Mouse (Mus musculus) embryonic facial prominence, embryonic 14.5 days (tissue): ENCODE measurements at regions not wholly inside any gene's neighbourhood (a gene's known extent, or its start where the extent isn't known, plus 50 kb on each side); places are given as distances from the start of the nearest gene placed in this dataset.

Source experiments
- ATAC-seq: fragments of 200-750 bp; cut with Nextera tagmentation; 2 replicates; pipeline ENCODE4 v1.8.0; 2017; ENCODE audit warnings: low read depth, moderate number of reproducible peaks, moderate TSS enrichment
- DNase-seq: peaks from one replicate; pipeline ENCODE4 v3.0.0-alpha.2; 2015; ENCODE audit warnings: low spot score
- H3K27ac ChIP-seq: fragments of 300-500 bp; sonication (generic); replicated peaks from 2 replicates; pipeline ENCODE4 v1.5.1; 2014; ENCODE audit warnings: low read depth, mild to moderate bottlenecking, low read length, moderate library complexity
- H3K27me3 ChIP-seq: fragments of 300-500 bp; sonication (generic); replicated peaks from 2 replicates; pipeline ENCODE4 v1.6.1; 2014; ENCODE audit warnings: low read length; ENCODE audit not compliant: control insufficient read depth, insufficient read depth
- H3K36me3 ChIP-seq: fragments of 300-500 bp; sonication (generic); 2 replicates; pipeline ENCODE4 v1.6.1; 2014; ENCODE audit warnings: low read length, mixed read lengths; ENCODE audit not compliant: control insufficient read depth, insufficient read depth
- H3K4me1 ChIP-seq: fragments of 300-500 bp; sonication (generic); 2 replicates; pipeline ENCODE4 v1.6.1; 2014; ENCODE audit warnings: antibody characterized with exemption, low read length; ENCODE audit not compliant: control insufficient read depth, insufficient read depth
- H3K4me2 ChIP-seq: fragments of 300-500 bp; sonication (generic); 2 replicates; pipeline ENCODE4 v1.6.1; 2014; ENCODE audit warnings: low read depth, mild to moderate bottlenecking, low read length, moderate library complexity, mixed read lengths
- H3K4me3 ChIP-seq: fragments of 300-500 bp; sonication (generic); 2 replicates; pipeline ENCODE4 v1.5.1; 2014; ENCODE audit warnings: low read depth, mild to moderate bottlenecking, low read length
- H3K9ac ChIP-seq: fragments of 300-500 bp; sonication (generic); 2 replicates; pipeline ENCODE4 v1.6.1; 2014; ENCODE audit warnings: low read depth, mild to moderate bottlenecking, low read length, moderate library complexity, mixed read lengths
- H3K9me3 ChIP-seq: fragments of 300-500 bp; sonication (generic); 2 replicates; pipeline ENCODE4 v1.6.1; 2016; ENCODE audit warnings: low read length; ENCODE audit not compliant: control insufficient read depth
- WGBS: fragments of 180-500 bp; shearing (Covaris S2); extraction: QIAGEN DNeasy Blood & Tissue Kit; methylation state at CpG from one replicate; pipeline ENCODE4 v1.1.7; 2014; 5-methylcytosine and 5-hydroxymethylcytosine counted together

DNA sequence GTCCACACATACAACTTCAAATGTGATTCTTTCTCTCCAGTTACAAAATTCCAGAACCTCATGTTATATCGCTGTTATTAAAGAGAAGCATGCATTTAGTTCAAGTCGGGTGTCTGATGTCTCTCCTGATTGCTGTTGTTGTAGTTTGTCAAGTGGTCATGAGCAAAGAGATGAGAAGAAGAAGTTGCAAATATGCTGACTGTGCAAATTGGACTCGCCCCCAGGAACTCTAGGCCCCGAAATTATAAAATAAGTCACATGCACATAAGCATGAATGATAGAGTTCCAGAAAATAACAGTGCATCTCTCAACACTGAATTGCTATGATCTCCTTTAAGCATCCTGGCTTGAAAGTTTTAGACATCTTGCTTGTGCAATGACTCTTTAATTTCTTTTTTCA, 53.3 kb downstream of the Kif2b start:
- no peak overlapping the region for H3K4me2 ChIP-seq
- no peak overlapping the region for H3K4me3 ChIP-seq
- H3K36me3 ChIP-seq: no peaks in the 10 kb centered on the region
- 89% methylated on average over 4 of the region's 4 CpGs for WGBS
- no peak for ATAC-seq
- no peak overlapping the region for H3K27ac ChIP-seq
- no peak for DNase-seq
- no peak overlapping the region for H3K9ac ChIP-seq
- no peaks in the 10 kb centered on the region for H3K27me3 ChIP-seq
- no peaks in the 10 kb centered on the region for H3K4me1 ChIP-seq
- H3K9me3 ChIP-seq: no peaks in the 10 kb centered on the region

DNA sequence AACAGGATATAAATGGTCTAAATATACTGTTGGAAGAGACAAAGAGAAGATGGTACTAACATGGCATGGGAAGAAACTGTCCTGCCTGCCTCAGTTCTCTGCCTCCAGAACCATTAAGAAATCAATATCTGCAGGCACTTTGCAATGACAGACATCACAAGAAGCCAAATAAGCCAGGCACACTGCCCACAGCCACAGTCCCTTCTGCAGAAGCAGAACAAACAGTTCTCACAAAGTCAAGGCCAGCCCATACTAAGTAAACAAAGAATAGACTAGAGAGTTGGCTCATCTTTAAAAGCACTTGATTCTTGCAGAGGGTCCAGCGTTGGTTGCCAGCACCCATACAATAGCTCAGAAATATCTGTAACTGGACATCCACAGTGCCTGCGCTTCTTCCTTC, 98.1 kb downstream of the Kif2b start:
- Histone ChIP-seq H3K4me3 (no peak overlapping the region), H3K27me3 (no peaks in the 10 kb centered on the region), H3K9me3 (no peaks in the 10 kb centered on the region), H3K36me3 (no peaks in the 10 kb centered on the region), H3K27ac (no peak overlapping the region), H3K4me1 (no peaks in the 10 kb centered on the region), H3K4me2 (no peak overlapping the region), H3K9ac (no peak overlapping the region)
- 89% methylated on average over 2 of the region's 2 CpGs for WGBS
- no peak for DNase-seq
- ATAC-seq: no peak

- Histone ChIP-seq H3K4me1 (no peaks in the 10 kb centered on the region), H3K4me2 (no peak overlapping the region), H3K27ac (no peak overlapping the region), H3K36me3 (no peaks in the 10 kb centered on the region), H3K9ac (no peak overlapping the region), H3K9me3 (no peaks in the 10 kb centered on the region), H3K27me3 (no peaks in the 10 kb centered on the region), H3K4me3 (no peak overlapping the region)
- no peak for DNase-seq
- 51% methylated on average over 8 of the region's 8 CpGs for WGBS
- ATAC-seq: no peak; the same call in 1 of the 2 replicates
Measured at GRCm38 (mm10) chr11:91463578-91464401, 113.6 kb downstream of the Kif2b start.

- Histone ChIP-seq H3K4me1 (no peaks in the 10 kb centered on the region), H3K27ac (no peak overlapping the region), H3K27me3 (no peaks in the 10 kb centered on the region), H3K36me3 (no peaks in the 10 kb centered on the region), H3K4me3 (no peak overlapping the region), H3K4me2 (no peak overlapping the region), H3K9me3 (no peaks in the 10 kb centered on the region), H3K9ac (no peak overlapping the region)
- 46% methylated on average over 3 of the region's 3 CpGs for WGBS
- ATAC-seq (no peak), DNase-seq (no peak)
Measured at GRCm38 (mm10) chr11:91461946-91462345, 115.4 kb downstream of the Kif2b start.

DNA sequence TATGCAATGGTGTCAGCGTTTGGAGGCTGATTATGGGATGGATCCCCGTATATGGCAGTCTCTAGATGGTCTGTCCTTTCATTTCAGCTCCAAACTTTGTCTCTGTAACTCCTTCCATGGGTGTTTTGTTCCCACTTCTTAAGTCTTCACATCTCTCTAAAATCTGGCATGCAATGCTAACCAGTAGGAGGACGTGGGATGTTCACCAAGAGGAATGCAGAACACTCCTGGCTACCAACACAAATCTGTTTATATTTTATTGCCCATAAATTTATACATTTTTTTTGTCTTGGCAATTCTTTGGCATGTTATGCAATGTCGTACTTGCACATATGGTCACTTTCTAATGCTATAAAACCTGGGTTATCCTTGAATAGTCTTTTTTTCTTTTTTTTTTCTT, 135.0 kb downstream of the Kif2b start:
- H3K4me2 ChIP-seq: no peak overlapping the region
- DNase-seq: no peak
- H3K27me3 ChIP-seq: no peaks in the 10 kb centered on the region
- no peaks in the 10 kb centered on the region for H3K4me1 ChIP-seq
- no peak for ATAC-seq
- H3K36me3 ChIP-seq: no peaks in the 10 kb centered on the region
- 86% methylated on average over 4 of the region's 4 CpGs for WGBS
- no peaks in the 10 kb centered on the region for H3K9me3 ChIP-seq
- no peak overlapping the region for H3K4me3 ChIP-seq
- H3K9ac ChIP-seq: no peak overlapping the region
- no peak overlapping the region for H3K27ac ChIP-seq

- Histone ChIP-seq H3K9me3 (no peaks in the 10 kb centered on the region), H3K27ac (no peak overlapping the region), H3K36me3 (no peaks in the 10 kb centered on the region), H3K4me2 (no peak overlapping the region), H3K27me3 (no peaks in the 10 kb centered on the region), H3K9ac (no peak overlapping the region), H3K4me1 (no peaks in the 10 kb centered on the region), H3K4me3 (no peak overlapping the region)
- ATAC-seq: no peak
- no peak for DNase-seq
- 89% methylated on average over 5 of the region's 5 CpGs for WGBS
Measured at GRCm38 (mm10) chr11:91432195-91432594, 145.2 kb downstream of the Kif2b start.

DNA sequence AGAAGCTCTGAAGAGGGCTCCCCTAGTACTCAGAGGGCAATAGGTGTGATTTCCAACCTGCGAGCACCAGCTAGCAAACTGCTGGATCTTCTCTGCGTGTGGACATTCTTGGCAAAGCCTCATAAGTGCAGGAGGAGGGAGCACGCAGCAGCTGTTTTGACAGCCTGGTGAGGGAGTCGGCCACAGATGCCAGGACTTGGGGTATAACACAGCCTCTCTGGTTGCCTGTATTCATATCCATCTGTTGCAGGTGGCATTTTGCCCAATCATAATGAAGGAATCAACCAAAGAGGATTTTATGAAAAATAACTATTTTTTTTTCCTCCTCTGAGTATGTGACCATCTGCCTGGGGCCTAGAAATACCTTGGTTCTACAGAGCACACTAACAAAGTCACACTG, 150.6 kb downstream of the Kif2b start:
- no peak overlapping the region for H3K27ac ChIP-seq
- no peaks in the 10 kb centered on the region for H3K9me3 ChIP-seq
- 0 out of 2 replicates have a peak, but pooled peaks have one; percentile 67 for ATAC-seq
- WGBS: 72% methylated on average over 4 of the region's 4 CpGs
- H3K4me3 ChIP-seq: no peak overlapping the region
- H3K4me2 ChIP-seq: no peak overlapping the region
- H3K36me3 ChIP-seq: no peaks in the 10 kb centered on the region
- H3K9ac ChIP-seq: no peak overlapping the region
- H3K4me1 ChIP-seq: no peaks in the 10 kb centered on the region
- DNase-seq: peak; percentile 62
- no peaks in the 10 kb centered on the region for H3K27me3 ChIP-seq

DNA sequence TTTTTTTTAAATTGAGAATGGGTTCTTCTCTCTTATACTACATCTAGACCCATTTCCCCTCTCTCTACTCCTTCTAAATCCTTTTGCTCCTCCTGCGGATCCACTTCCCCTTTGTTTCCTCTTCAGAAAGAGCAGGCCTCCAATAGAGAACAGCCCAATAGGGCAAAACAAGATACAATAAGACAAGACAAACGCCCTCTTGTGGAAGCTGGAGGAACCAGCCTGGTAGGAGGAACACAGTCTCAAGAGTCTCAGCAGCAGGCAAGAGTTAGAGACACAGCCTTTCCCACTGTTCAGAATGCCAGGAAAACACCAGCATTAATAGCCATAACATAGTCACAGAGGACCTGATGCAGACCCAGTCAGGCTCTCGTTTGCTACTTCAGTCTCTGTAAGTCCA, 190.2 kb downstream of the Kif2b start:
- Histone ChIP-seq H3K27ac (no peak overlapping the region), H3K4me2 (no peak overlapping the region), H3K9me3 (no peaks in the 10 kb centered on the region), H3K27me3 (no peaks in the 10 kb centered on the region), H3K9ac (no peak overlapping the region), H3K4me1 (no peaks in the 10 kb centered on the region), H3K4me3 (no peak overlapping the region), H3K36me3 (no peaks in the 10 kb centered on the region)
- WGBS: 48% methylated on average over 3 of the region's 3 CpGs
- no peak for ATAC-seq
- no peak for DNase-seq

DNA sequence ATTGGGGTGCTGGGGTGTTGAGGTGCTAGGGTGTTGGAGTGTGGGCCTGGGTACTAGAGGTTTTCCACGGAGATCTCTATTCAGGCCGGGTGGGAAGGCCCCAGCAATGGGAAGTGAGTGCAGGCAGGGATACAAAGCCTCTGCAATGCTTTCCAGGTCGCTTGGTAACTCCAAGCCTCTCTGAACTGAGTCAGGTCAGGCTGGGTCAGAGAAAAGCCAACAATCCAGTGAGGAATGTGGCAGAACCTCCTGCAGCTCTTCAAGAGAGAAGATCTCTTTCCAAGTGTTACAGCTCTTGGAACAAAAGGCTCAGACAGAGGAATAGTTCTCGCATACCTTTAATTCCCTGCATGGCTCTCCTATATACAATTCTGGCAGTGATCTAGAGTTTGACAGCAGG, 220.3 kb downstream of the Kif2b start:
- H3K9ac ChIP-seq: no peak overlapping the region
- 30% methylated on average over 4 of the region's 4 CpGs for WGBS
- no peaks in the 10 kb centered on the region for H3K36me3 ChIP-seq
- H3K4me2 ChIP-seq: no peak overlapping the region
- no peak overlapping the region for H3K27ac ChIP-seq
- H3K27me3 ChIP-seq: no peaks in the 10 kb centered on the region
- no peak overlapping the region for H3K4me3 ChIP-seq
- no peaks in the 10 kb centered on the region for H3K4me1 ChIP-seq
- DNase-seq: peak; percentile 25
- ATAC-seq: no peak
- H3K9me3 ChIP-seq: no peaks in the 10 kb centered on the region
